Mouse (Mus musculus) gastrocnemius, postnatal 10 days (tissue): ENCODE results near the gene Tradd. TPM values are rescaled to one million over a fixed set of nuclear protein-coding genes. Genes with fewer than 3 reads are reported as not detected.

Experiments used
- DNase-seq: peaks from one replicate; pipeline ENCODE4 v3.0.0; 2021; ENCODE audit warnings: mixed read lengths
- long read RNA-seq, 2 experiments: library from polyadenylated mRNA; stranded (forward); transcript quantifications; one replicate each; pipeline ENCODE4 v2.0.0; 2021
- total RNA-seq, 2 experiments: library from RNA; stranded (reverse); gene quantifications; 2 replicates each; pipeline ENCODE4 v1.2.3; 2021

Tradd gene
- total RNA-seq, result 1 to 10 TPM; 3.3 to 4.4 TPM
- long read RNA-seq, experiment 1, transcript Tradd-201 (5 exons, 1,689 nt), result major isoform, 6 of 6 reads
- long read RNA-seq, experiment 1, partial matches to known transcripts, result 0 of 6 reads
- long read RNA-seq, experiment 1, other reads (novel, unspliced or antisense), result 0 of 6 reads
- long read RNA-seq, experiment 2, transcript Tradd-201 (5 exons, 1,689 nt), result major isoform, 7 of 8 reads
- long read RNA-seq, experiment 2, partial matches to known transcripts, result 0 of 8 reads
- long read RNA-seq, experiment 2, other reads (novel, unspliced or antisense), result 1 of 8 reads

DNA sequence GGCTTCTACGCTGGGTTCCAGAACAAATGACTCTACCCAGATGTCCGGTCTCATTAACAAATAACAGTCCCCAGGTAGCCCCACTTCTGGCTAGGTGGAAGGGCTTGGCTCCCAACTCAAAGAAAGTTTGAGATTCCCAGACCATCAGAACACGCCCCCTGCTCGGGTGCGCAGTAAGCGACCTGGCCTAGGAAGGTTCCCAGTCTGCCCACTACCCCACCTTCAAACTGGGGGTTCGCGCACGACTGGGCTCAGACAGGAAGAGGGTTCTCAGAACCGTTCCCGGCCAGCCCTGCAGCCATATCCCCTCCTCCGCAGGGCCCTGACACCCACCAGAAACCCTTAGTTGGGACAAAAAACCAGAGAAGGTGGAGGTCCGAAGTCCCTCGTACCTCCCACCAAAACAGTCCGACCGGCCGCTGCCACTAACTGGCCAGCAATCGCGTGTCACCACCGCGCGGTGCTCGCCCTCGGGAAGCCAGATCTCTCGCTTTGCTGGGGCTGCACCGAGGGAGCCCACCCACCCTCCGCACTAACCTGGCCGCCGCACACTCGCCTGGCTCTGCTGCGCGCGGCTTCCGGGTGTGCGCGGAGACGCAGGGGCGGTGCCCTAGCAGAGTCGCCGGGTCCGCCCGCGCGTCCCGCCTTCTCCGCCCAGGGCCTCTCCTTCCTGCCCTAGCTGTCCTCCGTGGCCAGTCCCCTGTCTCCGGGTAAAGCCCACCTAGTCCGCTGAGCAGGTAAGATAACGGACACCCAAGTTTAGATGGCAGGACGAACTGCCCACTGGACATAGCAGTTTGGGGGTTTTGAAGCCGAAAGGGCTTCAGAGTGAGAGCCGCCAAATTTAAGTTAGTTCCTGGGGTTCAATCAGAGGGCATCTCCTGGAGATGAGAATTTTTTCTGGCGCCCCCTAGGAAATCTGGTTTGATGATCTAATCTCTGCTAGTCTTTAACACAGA, at the start of gene Tradd, which contains the start of gene Fbxl8:
Tradd (minus strand) TSS at position 586 of the 959 bp plus-strand sequence.
Fbxl8 (plus strand) TSS at position 625 of the 959 bp plus-strand sequence.
- DNase-seq, result peak; percentile 71

DNA sequence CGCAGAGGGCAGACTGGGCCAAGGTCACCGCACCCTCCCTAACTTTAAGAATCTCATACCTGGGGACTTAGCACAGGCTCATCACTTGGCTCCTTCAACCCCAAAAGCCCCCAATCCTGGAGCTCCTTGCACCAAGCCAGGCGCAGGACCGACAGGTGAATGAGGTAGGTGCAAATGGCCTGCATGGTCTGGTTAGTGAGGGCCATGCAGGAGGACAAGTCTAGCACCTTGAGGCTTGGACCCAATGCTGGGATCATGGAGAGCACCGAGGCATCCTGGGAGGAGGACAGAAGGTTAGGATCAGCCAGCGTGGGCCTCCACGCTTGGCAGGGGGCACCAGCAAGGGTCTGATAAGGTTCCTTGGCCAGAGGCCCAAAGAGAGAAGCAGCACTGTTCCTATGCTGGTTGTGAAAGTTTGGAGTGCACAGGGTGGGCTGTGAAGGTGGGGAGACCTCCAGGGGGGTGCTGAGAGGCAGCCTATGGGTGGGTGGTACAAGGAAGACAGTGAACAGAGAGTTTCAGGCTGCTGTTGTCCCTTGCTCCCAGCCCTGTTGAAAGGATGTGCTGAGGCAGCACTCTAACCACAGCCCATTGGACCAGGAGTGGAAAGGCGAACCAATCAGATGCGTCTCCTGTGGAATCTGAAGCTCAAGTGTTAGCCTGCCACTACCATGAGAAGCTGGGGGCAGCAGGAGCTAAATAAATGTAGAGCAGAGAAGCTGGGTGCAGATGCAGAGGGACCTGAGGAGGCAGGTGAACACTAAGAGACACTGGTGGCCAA, 49.4 kb upstream of the Tradd start:
- no peak for DNase-seq

DNA sequence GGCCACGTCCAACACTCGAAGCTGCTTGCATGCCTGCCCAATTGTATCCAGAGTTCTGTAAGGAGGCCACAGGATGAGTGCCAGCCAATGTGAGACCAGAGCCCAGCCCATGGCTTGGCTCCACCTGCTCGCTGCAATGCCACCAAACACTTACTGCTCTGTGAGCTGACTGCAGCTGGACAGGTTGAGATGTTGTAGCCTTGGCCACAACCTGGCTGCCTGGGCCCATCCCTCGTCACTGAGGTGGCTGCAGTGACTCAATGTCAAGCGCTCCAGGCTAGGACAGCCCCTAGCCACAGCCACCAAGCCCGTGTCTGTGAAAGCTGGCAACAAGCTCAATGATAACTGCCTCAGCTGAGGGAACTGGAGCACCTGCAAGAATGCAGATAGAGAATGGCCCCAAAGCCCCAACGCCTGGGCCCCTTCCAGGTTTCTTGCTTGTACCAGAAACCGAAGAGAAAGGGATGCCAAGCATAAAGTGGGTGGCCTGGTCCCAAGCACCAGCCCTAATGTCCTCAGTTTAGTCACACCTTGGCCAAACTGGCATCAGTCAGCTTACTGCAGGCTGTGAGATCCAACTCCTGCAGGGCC, 48.6 kb upstream of the Tradd start:
- no peak for DNase-seq

DNA sequence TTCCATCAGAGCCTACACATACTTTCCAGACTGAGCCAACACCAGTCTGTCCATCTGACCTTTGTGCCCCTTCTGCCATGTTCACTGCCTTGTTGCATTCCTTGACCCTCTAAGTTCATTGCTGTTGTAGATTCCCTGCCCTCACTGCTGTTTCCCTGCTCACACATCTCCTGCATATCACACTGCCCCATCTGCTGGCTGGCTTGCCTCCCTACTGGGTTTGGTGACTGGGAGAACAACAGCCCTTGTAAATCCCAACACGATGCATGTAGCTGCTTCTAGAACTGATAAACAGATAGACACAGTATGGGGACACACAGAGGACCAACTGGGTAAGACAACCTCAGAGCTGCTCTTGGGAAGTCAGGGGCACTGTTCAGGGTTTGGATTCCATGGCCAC, 47.3 kb upstream of the Tradd start:
- DNase-seq, result no peak

- DNase-seq, result no peak
Measured at GRCm38 (mm10) chr8:105310118-105310517, 45.7 kb upstream of the Tradd start.

- no peak for DNase-seq
Measured at GRCm38 (mm10) chr8:105309142-105309847, 44.9 kb upstream of the Tradd start.

- DNase-seq, result no peak
Measured at GRCm38 (mm10) chr8:105308428-105308827, 44.0 kb upstream of the Tradd start.

- DNase-seq, result no peak
Measured at GRCm38 (mm10) chr8:105307670-105308069, 43.3 kb upstream of the Tradd start.

GRCm38 (mm10) chr8:105306146-105306691, 41.8 kb upstream of the Tradd start:
- DNase-seq, result no peak

GRCm38 (mm10) chr8:105305211-105306145, 41.1 kb upstream of the Tradd start, which contains the start of gene Elmo3:
Elmo3 (plus strand) TSS chr8:105305601.
- DNase-seq, result no peak

DNA sequence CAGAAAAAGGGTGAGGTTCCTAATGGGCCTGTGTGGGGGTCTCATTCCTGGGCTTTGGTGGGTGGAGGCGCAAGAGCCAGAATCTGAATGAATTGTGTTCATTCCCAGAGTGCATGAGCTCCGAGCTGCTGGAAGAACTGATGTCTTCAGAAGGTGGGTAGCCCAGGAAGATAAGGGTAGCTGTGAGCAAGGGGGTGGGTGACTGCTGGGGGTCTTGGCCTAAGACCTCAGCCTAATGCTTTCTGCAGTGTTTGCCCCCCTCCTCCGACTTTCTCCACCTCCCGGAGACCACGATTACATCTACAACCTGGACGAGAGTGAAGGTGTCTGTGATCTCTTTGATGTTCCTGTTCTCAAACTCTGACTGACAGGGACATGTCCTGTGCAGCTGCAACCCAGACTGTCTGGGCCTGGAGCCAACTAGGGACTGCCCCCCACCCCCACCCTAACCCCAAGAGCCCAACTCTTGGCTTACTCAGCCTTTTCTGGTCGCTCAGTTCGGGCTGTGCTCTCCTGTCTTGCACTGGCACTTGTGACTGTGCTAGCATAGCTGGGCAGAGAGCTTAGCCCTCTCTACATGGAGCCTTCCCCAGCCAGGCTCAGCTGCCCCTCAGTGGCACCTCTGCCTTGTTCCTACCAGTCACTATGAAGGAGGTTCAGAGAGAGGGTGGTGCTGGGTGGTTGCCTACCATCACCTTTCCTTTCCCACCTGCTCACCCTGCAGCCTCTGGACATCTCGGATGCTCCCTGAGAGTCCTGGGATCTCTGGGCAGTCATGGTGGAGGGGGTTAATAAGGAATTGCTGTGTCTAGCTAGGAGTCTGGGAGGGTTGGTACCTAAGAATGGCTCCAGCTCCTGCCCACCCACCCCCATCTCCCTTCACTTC, 40.2 kb upstream of the Tradd start:
- no peak for DNase-seq

- no peak for DNase-seq
Measured at GRCm38 (mm10) chr8:105303874-105304273, 39.5 kb upstream of the Tradd start.

DNA sequence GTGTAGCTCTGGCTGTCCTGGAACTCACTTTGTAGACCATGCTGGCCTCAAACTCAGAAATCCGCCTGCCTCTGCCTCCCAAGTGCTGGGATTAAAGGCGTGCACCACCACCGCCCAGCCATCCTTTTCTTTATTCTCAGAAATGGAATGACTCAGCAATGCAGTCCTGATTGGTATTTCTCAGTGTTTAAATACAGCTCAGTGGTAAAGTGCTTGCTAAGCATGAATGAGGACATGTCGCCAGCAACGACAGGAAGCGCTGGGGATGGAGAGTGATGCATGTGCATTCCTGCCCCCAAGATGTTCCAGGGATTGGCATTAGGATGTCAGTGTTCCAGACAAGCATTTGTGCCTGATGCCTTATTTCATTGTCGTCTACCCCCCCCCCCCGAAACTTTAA, 39.0 kb upstream of the Tradd start:
- no peak for DNase-seq

DNA sequence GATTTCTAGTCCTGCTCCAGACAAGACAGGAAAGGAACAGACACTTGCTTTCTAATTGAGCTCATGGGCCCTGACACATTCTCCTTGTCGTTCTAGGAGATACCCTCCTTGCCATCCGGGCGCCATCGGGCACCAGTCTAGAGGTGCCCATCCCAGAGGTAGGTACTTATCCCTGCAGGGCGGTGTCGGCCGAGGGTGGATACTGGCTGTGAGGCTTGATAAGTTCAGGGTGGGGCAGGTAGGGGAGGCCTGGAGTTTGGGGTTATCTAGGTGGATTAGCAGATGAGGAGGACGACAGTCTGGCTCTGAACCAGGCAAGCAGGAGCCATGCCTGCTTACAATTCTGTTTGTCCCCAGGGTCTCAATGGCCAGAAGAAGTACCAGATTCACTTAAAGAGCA, 35.6 kb upstream of the Tradd start:
- DNase-seq, result no peak

- no peak for DNase-seq
Measured at GRCm38 (mm10) chr8:105298351-105299252, 34.2 kb upstream of the Tradd start.

GRCm38 (mm10) chr8:105297511-105298192, 33.2 kb upstream of the Tradd start, which contains the start of gene E2f4:
E2f4 (plus strand) TSS chr8:105297663.
- DNase-seq, result peak; percentile 90
